Mouse (Mus musculus): ENCODE data around the gene Shf. TPM values are rescaled to one million over a fixed set of nuclear protein-coding genes. Genes with fewer than 3 reads are reported as not detected.
"Not testable (repeated sequence)": the region's sequence is repeated elsewhere in the genome, so short reads cannot be mapped to it uniquely, and the experiment has no call there.

Gene Shf
- total RNA-seq, 2 experiments from 2014 or later: 64.8 to 72.7 TPM

DNA sequence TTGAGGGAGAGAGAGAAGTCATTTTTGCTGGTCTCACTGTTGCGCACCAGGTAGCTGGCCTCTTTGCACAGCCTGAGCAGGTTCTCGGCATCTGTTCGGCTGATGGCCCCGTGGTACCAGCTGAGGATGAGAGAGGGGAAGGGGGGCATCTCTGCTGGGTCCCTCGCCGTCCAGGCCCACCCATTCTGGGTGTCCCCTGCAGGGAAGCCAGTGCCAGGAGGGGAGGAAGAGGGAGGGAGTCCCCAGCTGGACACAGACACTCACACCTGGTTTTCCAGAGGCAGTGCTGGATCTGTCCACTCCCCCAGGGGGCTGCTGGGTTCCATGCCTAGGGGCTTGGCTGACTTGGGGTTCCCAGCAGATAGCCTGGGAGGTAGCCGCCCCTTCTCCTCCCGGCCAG, 15.2 kb downstream of the Shf start:
- intact Hi-C loops (cut with DNase I): no loop called here

DNA sequence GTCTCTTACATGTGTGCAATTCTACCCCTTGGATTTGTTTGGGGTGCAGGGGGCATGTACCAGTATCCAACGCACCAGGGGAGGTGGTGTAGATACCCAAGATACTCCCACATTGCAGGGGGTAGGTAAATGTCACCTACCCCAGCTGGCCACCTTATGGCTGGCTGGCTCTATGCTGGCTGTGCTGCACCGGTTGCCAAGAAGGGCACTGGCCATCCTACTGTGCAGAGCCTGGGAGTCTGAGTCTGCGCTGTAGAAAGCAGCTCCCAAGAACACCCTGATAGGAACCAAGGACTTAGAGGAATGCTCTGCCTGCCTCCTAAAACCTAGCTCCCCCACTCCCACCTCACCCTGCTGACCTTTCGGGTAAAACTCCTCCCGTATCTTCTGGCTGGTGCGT, 16.0 kb downstream of the Shf start:
- intact Hi-C loops (cut with DNase I): no loop called here
- no peak for DNase-seq (ENCODE audit: extremely low spot score in 1 of 2, low spot score in 2 of 2)

More for the DNA sequence above, 15.2 kb downstream of the Shf start:
- DNase-seq (ENCODE audit: extremely low spot score in 1 of 2, low spot score in 2 of 2): no peak

DNA sequence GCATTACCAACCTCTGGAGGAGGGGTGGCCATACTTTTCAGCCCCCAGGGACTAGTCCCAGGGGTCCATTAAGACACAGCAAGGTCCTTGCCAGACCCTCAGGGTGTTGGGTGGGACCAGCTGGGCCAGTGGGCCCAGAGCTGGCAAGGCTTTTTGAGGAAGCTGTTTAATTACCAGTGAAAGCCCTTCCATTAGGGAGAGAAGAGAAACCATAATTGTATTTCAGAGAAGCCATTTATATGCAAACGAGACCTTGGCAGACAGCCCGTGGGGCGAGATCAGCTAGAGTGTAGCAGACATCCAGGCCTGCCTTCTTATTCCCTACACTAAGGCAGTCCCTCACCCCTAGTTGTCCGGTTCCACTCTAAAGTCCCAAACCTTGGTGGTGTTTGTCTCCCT, 17.0 kb downstream of the Shf start:
- intact Hi-C loops (cut with DNase I): no loop called here
- peak; percentile 70 to 72 for DNase-seq (ENCODE audit: extremely low spot score in 1 of 2, low spot score in 2 of 2)

DNA sequence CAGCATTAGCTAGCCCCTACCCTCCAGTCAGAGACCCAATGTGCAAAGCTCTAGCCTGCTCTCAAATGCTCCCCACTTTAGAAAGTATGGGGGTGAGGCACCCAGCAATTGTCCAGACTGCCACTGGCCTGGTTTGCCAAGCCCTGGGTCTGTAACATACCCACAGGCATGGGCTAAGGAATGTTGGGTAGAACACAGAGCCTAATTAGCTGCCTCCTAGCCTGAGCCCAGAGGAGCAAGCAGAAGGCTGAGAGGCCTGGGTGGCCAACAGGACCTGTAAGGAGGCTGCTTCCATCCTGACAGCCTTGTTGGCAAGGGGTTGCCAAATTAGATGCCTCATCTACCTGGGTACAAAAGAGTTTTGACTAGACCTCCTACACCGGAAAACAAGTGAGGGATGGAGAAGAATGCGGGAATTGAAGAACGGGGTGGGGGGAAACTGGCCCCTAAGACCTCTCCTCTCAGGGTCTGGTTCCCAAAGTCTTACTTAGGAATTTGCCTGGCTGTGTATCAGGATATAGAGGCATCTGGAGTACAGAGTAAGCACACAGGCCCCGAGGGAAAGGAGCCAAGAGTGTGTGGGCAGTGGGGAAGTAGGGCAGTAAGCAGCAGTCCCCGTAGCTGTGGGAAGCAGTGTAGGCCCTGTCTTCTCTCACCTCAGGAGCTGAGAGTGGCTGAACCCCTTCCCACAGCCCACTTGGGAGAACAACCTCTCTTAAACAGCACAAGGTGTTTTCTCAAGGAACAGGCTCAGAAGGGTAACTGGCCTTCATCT, 17.6 kb downstream of the Shf start:
- DNase-seq (ENCODE audit: extremely low spot score in 1 of 2, low spot score in 2 of 2): peak in 1 of 2 experiments; percentile 74
- intact Hi-C loops (cut with DNase I): no loop called here

DNA sequence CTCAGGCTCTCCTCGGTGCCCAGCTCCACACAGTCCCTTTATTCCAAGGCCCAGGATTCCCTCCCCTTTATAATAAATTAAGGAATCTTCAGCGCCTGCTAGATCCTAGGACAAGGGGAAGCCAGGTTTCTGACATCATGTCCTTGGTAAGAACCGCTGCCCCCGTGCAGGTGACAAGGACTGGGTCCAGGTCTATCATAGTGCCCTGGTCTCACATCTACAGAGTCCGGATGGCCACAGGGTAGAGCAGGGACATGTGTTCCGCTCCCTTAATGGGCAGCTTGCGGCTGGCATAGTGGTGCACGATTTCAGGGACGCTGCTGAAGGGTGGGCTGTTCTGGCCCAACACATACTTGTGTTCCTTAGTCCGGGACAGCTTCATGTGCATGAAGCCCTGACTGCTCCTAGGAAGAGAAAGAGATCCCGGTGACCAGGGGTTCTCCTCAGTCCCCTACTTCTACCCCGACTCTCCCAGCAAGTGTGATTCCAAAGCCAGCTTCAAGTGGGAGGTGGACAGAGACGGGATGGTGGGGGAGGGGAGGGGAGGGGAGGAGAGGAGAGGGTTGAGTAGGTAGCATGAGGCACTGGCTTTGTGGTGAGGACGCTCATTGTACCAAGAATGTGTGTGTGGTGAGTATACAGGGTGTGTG, 19.7 kb downstream of the Shf start:
- DNase-seq (ENCODE audit: extremely low spot score in 1 of 2, low spot score in 2 of 2): no peak
- intact Hi-C loops (cut with DNase I): loop anchor here (2.0 kb wide), 1 partner anchor 20 kb away; the partner anchor contains the start of gene Shf

DNA sequence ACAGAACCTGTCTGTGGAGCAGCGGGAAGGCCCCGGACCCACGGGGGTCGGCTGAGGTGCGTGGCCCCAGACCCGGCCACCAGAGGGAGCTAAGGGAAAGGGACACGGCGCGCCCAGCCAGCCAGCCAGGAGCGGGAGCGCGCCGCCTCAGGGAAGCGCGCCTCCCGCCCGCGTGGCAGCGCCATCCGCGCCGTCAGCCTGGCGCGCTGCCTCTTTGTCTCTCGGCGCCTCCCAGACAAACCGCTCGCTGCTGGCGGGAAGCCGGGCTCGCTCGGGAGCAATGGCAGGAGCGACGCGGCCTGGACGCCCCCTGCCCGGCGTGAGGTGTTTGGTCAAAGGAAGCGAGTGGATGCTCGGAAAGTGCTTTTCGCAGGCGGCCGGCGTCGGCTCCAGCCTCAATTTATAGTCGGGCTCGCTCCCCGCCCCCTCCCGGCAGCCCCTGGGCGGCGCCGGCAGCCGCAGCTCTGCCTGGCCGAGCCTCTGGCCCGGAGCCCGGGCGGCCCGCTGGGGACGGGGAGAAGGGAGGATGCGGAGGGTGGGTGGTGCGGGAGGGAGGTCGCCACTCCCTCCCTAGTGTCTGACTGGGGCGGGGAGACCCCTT, 20.3 kb downstream of the Shf start:
- intact Hi-C loops (cut with DNase I): loop anchor here (2.0 kb wide), 1 partner anchor 20 kb away; the partner anchor contains the start of gene Shf
- DNase-seq (ENCODE audit: extremely low spot score in 1 of 2, low spot score in 2 of 2): peak; percentile 78 to 93

DNA sequence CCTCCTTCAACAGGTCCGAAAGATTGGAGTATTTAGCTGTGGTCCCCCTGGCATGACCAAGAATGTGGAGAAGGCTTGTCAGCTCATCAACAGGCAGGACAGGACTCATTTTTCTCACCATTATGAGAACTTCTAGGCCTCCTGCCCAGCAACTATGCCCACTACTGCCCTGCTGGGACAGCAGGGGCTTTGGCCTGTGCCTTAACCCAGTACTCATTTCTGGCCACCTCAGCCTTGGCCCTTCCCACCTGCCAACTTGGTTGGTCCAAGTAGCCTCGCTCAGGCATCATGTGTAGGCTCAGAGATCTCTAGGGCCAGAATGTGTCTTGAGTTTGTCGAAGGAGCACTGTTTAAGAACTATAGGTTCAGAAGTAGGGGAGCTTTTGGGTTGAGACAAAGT, 21.7 kb downstream of the Shf start:
- DNase-seq (ENCODE audit: extremely low spot score in 1 of 2, low spot score in 2 of 2): no peak
- intact Hi-C loops (cut with DNase I): no loop called here

DNA sequence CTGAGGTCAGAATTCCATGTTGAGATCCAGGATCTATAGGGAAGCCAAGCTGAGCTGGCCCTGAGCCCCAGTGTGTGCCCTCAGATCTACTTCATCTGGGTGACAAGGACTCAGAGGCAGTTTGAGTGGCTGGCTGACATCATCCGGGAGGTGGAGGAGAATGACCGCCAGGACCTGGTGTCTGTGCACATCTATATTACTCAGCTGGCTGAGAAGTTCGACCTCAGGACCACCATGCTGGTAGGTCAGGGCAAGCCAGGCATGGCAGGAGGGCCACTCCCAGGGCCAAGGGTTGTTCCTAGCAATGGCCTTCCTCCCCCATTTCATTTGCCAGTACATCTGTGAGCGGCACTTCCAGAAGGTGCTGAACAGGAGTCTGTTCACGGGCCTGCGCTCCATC, 22.8 kb downstream of the Shf start:
- DNase-seq (ENCODE audit: extremely low spot score in 1 of 2, low spot score in 2 of 2); intact Hi-C loops (cut with DNase I): not testable (repeated sequence)

DNA sequence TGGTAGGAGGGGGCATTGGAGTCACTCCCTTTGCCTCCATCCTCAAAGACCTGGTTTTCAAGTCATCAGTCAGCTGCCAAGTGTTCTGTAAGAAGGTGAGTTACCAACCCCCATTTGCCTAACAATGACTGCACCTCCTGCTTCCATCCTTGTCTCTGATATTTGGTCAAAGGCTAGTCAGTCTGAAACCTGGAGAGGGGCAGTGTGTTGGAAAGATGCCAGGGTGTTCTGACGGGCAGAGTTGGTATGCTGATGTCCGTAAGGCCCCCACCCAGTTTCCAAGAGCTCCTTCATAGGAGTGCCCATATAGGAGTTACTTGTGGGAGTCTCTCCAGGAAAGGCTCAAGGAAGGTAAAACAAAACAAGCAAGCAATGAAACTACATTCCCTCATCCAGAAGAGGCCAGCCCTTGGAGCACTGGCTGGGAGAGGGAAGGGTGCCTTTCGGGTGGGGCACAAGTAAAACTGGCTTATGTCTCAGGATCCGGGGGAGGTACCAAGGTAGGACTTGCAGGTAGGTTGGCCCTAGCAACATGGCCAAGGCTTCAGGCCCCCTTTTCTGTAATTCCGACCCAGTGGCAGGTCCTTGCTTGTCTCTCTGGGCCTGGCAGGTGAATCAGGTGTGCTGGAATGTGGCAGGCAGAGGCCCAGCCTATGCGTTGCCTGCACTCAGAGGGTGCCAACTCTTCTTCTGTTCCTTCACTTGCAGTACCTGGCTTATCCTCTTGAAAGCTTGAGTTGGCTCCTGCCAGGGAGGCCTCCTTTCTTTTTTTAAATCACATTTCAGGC, 23.7 kb downstream of the Shf start:
- DNase-seq (ENCODE audit: extremely low spot score in 1 of 2, low spot score in 2 of 2): no peak
- intact Hi-C loops (cut with DNase I): no loop called here

DNA sequence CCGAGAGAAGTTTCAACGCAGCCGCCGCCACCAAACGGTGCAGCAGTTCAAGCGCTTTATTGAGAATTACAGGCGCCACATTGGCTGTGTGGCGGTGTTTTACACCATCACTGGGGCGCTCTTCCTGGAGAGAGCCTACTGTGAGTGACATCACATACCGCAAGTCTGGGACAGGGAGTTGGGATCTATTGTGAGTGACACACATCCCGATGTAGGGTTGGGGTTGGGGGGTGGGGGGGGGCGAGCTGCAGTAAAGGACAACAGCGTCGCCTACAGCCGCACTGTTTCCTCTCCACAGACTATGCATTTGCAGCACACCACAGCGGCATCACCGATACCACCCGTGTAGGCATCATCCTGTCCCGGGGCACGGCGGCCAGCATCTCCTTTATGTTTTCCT, 31.7 kb downstream of the Shf start:
- no peak for DNase-seq (ENCODE audit: extremely low spot score in 1 of 2, low spot score in 2 of 2)
- intact Hi-C loops (cut with DNase I): no loop called here

DNA sequence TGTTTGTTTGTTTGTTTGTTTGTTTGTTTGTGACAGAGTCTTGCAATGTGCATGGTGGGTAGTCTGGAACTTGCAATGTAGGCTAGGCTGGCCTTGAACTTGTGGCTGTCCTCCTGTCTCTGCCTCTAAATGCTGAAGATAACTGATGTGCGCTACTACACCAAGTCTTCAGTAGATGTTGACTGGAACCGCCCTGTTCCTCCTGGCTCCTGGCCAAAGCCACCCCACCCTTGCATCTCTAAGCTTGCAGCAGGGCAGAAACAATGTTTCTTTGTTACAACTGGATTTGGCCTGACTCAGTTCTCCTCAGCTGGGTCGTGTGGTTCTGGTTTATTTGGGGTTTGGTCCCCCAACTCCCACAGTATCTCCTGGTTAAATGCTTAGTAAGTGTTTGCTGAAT, 34.8 kb downstream of the Shf start:
- DNase-seq (ENCODE audit: extremely low spot score in 1 of 2, low spot score in 2 of 2): peak in 1 of 2 experiments; percentile 51
- intact Hi-C loops (cut with DNase I): no loop called here

DNA sequence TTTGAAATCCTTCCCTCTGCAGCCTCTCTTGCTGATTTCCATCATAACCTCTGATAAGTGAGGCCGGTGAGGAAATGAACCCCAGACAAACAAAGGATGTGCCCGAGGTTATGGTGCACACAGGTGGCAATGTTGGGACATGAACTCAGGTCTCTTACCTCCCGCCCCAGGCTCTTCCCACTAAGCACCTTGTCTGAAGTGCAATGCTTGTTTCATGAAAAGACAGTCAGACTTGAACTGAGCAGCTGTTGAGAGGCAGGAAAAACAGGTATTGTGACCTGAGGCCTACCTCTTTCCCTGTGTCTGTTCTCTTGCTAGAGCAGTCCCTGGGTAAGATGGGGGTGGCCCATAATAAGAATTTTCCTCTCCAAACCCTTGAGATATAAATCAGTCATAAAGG, 36.7 kb downstream of the Shf start:
- no peak for DNase-seq (ENCODE audit: extremely low spot score in 1 of 2, low spot score in 2 of 2)
- intact Hi-C loops (cut with DNase I): no loop called here

DNA sequence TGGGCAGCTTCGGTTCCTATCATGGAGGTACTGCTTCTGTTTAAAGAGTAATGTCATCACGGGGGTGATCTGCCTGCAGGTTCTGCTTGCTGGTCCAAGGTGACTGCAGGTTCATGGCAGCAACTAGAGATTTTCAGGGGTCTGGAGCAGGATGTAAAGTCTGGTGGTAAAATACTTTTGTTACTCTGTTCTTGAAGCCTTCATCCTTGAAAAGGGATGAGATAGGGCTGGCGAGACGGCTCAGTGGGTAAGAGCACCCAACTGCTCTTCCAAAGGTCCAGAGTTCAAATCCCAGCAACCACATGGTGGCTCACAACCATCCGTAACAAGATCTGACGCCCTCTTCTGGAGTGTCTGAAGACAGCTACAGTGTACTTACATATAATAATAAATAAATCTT, 38.6 kb downstream of the Shf start:
- DNase-seq (ENCODE audit: extremely low spot score in 1 of 2, low spot score in 2 of 2); intact Hi-C loops (cut with DNase I): not testable (repeated sequence)

DNA sequence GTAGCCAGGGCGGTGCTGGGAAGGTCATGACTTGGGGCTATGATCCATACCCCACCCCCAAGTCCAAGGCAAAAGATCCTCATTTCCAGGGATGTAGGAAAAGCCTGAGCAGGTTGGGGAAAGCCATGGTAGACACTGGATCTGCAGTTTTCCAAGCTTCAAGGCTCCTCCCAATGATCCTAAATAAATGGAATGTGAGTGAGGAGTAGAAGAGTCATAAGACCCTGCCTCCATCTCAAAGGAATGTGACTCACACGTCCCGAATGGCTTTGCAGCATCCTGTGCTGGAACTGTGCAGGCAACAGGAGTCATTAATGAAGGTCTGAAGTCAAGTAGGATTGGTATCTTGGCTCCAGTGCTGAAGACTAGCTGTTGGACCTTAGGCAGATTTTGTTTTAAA, 41.0 kb downstream of the Shf start:
- intact Hi-C loops (cut with DNase I): no loop called here
- no peak for DNase-seq (ENCODE audit: extremely low spot score in 1 of 2, low spot score in 2 of 2)

DNA sequence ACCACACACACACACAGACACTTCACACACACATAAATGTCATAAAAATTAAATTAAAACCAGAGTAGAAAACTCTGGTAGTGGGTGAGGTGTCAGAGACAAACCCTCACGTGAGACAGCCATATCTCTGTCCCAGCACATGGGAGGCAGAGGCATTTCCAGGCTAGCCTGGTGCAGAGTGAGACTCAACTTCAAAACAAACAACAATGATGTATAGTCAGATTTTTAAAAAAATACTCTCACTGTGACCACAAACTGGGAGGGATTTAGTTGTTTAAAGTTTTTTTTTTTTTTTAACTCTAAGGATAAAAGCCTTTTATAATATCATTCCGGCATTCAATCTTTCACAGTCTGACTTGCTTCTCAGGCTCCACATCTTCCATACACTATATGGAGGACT, 43.6 kb downstream of the Shf start:
- no peak for DNase-seq (ENCODE audit: extremely low spot score in 1 of 2, low spot score in 2 of 2)
- intact Hi-C loops (cut with DNase I): no loop called here

DNA sequence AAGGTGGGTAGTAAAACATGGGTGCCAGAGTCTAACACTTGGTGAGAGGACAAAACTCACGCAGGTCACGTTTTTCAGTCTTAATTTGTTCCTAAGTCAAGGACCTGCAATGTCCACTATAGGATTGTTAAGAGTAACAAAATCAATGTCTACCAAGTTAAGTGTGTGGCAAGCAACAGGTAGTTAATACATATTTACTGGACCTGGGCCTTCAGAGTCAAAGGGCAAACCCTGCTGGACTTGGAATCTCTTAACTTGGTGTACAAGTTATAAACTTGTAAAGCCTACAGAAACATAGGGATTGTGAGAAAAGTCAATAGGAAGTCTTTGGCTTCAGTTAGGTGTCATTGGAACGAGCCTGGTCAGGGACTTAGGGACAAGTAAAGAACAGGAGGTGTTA, 44.4 kb downstream of the Shf start:
- DNase-seq (ENCODE audit: extremely low spot score in 1 of 2, low spot score in 2 of 2): no peak
- intact Hi-C loops (cut with DNase I): no loop called here

DNA sequence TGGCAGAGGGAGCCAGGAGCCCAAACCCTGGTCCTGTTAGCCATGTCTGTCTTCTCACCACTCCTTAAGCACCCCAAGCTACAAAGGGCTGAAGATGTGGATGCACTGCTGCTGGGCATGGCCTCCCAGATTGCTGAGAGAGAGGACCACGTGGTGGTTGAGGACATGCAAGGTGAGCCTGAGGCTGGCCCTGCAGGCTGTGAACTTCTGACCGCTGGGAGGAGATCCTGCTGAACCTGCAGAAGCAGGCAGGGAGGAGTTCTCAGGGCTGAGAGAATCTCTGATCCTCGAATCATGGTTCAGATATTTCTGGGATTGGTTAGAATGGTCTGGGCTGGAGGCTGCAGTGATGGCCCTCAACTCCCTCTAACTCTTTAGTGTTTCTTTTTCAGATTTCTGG, 45.0 kb downstream of the Shf start:
- DNase-seq (ENCODE audit: extremely low spot score in 1 of 2, low spot score in 2 of 2): no peak
- intact Hi-C loops (cut with DNase I): no loop called here

DNA sequence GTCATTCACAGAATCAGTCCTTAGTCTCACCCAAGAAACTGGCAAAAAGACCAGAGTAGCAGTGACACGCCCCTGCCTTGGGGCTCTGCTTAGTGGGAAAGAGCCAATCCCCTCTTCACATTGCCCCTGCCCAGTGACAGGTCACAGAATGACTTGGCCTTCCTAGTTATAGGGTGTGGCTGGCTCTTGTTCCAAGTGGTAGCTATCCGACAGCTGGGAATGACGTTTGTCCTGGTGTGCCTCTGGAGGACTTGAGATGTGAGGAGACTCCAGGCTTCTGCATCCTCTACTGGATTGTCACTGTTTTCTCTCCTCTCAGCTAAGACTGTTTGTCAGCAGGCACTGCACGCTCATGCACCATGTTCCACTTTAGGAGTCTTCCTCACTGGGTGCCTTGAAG, 51.6 kb downstream of the Shf start:
- intact Hi-C loops (cut with DNase I): no loop called here
- DNase-seq (ENCODE audit: extremely low spot score in 1 of 2, low spot score in 2 of 2): no peak

DNA sequence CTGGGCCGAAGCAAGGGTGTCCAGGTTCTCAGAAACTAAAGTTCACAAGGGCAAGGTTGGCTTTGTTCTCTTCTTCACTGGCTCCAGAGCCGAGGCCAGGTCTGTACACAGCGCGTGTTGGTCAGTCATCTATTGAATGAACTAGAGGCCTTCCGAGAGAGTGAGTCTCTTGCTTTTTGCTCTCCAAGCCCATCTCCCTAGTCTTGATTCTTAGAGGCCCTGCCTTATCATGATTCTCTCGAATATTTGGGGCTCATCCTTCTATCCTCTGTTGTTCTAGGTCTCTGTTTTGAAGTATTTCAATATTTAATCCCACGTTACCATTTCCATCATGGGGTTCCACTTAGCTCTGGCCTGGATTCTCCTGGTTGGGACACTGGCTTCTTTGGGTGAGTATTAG, 53.6 kb downstream of the Shf start, which contains the start of gene Duox1:
Gene Duox1 (plus strand): TSS at position 301 of the 400 bp plus-strand sequence.
- intact Hi-C loops (cut with DNase I): no loop called here
- DNase-seq (ENCODE audit: extremely low spot score in 1 of 2, low spot score in 2 of 2): no peak
